Mouse (Mus musculus) intestine, embryonic 16.5 days (tissue): Measurements from ENCODE around the gene Gm14569. TPM values are rescaled to one million over a fixed set of nuclear protein-coding genes. Genes with fewer than 3 reads are reported as not detected.

Experiments
- ATAC-seq: fragments of 200-750 bp; cut with Nextera tagmentation; 2 replicates; pipeline ENCODE4 v1.8.0; 2017; ENCODE audit warnings: moderate TSS enrichment, moderate library complexity
- H3K27ac ChIP-seq: fragments of 300-500 bp; sonication (generic); 2 replicates; pipeline ENCODE4 v1.5.1; 2014; ENCODE audit warnings: mild to moderate bottlenecking, low read length
- H3K27me3 ChIP-seq: fragments of 300-500 bp; sonication (generic); replicated peaks from 2 replicates; pipeline ENCODE4 v1.6.1; 2014; ENCODE audit warnings: low read length, control low read depth, mixed read lengths; ENCODE audit not compliant: control insufficient read depth, insufficient read depth
- H3K36me3 ChIP-seq: fragments of 300-500 bp; sonication (generic); 2 replicates; pipeline ENCODE4 v1.6.1; 2014; ENCODE audit warnings: low read length, control low read depth; ENCODE audit not compliant: control insufficient read depth, insufficient read depth
- H3K4me1 ChIP-seq: fragments of 300-500 bp; sonication (generic); 2 replicates; pipeline ENCODE4 v1.6.1; 2014; ENCODE audit warnings: low read length, control low read depth, mixed read lengths; ENCODE audit not compliant: control insufficient read depth, insufficient read depth
- H3K4me2 ChIP-seq: fragments of 300-500 bp; sonication (generic); 2 replicates; pipeline ENCODE4 v1.6.1; 2014; ENCODE audit warnings: low read depth, low read length, control low read depth
- H3K4me3 ChIP-seq: fragments of 300-500 bp; sonication (generic); 2 replicates; pipeline ENCODE4 v1.5.1; 2014; ENCODE audit warnings: mild to moderate bottlenecking, low read length
- H3K9ac ChIP-seq: fragments of 300-500 bp; sonication (generic); 2 replicates; pipeline ENCODE4 v1.6.1; 2014; ENCODE audit warnings: low read depth, low read length
- H3K9me3 ChIP-seq: fragments of 300-500 bp; sonication (generic); 2 replicates; pipeline ENCODE4 v1.6.1; 2016; ENCODE audit warnings: low read length, control low read depth; ENCODE audit not compliant: control insufficient read depth
- WGBS: fragments of 180-500 bp; shearing (Covaris S2); extraction: QIAGEN DNeasy Blood & Tissue Kit; methylation state at CpG from one replicate; pipeline ENCODE4 v1.1.7; 2014; 5-methylcytosine and 5-hydroxymethylcytosine counted together
- polyA plus RNA-seq: library from polyadenylated mRNA; unstranded; fragments of >200 nt; fragmentation: Nextera tagmentation; extraction: Ambion mirVana; gene quantifications from 2 replicates; pipeline ENCODE4 v1.2.1, GENCODE M21; 2015

The Gm14569 gene
- polyA plus RNA-seq, 1 experiment from 2014 or later: not detected

DNA sequence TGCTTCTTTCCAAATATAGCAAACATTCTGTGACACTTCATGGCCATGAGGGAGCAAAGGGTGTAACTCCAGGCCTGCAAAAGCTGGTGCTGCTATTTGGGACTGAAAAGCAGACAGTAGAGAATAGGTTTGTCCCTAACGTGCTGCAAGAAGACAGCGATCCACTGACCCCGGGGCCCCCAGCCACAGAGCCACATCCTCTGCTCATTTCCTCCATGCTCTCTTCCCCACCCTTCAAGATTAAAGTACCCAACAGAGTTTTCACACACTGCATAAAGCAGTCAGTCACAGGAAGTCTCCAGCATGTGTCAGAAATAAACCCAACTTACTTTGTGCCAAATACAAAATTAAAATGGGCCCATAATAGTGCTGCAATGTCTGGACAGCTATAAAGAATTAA lies 16.8 kb downstream of the Gm14569 start:
- Histone ChIP-seq H3K27ac (no peak overlapping the region), H3K27me3 (no peaks in the 10 kb centered on the region), H3K36me3 (no peaks in the 10 kb centered on the region), H3K9me3 (no peaks in the 10 kb centered on the region), H3K4me2 (no peak overlapping the region), H3K4me3 (no peak overlapping the region), H3K4me1 (no peaks in the 10 kb centered on the region), H3K9ac (no peak overlapping the region)
- no peak for ATAC-seq
- 80% methylated on average over 3 of the region's 3 CpGs for WGBS

DNA sequence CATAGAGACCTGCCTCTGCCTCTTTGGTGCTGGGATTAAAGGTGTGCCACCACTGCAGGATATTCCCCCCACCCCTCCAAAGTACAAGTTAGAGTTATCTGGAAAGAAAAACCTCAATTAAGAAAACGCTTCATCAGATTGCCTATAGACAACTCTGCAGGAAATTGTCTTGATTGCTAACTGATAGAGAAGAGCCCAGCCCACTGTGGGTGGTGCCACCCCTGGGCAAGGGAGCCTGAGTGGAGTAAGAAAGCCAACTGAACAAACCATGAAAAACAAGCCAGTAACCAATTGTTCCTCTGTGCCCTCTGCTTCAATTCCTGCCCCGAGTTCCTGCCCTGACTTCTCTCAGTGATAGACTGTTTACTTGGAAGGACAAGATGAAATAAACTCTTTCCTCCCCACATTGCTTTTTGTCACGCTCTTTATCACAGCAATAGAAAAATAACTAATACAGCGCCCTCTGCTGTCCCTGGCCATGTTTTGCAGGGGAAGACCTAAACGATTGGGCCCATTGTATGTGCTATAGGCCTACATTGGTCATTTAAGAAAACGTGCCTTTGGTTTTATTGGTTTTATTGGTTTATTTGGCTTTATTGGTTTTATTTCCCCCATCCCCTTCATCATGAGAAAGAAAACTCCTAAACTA lies 17.4 kb downstream of the Gm14569 start:
- no peak for ATAC-seq
- H3K9ac ChIP-seq: no peak overlapping the region
- no peak overlapping the region for H3K4me3 ChIP-seq
- H3K9me3 ChIP-seq: no peaks in the 10 kb centered on the region
- H3K36me3 ChIP-seq: no peaks in the 10 kb centered on the region
- H3K27ac ChIP-seq: no peak overlapping the region
- no peaks in the 10 kb centered on the region for H3K4me1 ChIP-seq
- no peaks in the 10 kb centered on the region for H3K27me3 ChIP-seq
- H3K4me2 ChIP-seq: no peak overlapping the region
- WGBS: 50% methylated on average over 6 of the region's 6 CpGs

DNA sequence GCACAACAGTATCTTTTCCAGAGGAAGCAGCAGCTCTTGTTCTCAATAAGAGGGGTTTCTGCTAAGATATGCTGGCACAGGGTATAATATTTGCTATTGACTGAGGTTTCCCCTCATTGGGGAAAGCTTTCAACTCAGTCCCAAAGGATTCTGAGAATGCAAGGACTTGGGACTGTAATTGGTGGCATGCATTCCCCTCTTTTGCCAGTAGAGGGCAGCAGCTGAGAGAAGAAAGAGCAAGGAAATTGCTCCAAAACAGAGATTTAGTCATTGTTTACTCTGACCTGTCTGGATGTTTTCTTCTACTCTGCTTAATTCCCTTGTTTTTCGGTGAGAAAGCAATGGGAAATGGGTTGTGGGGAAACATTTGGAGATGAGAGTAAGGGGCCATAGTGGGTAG lies 35.6 kb downstream of the Gm14569 start:
- Histone ChIP-seq H3K4me1 (no peaks in the 10 kb centered on the region), H3K9me3 (no peaks in the 10 kb centered on the region), H3K4me3 (no peak overlapping the region), H3K27me3 (no peaks in the 10 kb centered on the region), H3K36me3 (no peaks in the 10 kb centered on the region), H3K9ac (no peak overlapping the region), H3K4me2 (no peak overlapping the region), H3K27ac (no peak overlapping the region)
- WGBS: 21% methylated on average over 1 of the region's 1 CpGs
- ATAC-seq: no peak

DNA sequence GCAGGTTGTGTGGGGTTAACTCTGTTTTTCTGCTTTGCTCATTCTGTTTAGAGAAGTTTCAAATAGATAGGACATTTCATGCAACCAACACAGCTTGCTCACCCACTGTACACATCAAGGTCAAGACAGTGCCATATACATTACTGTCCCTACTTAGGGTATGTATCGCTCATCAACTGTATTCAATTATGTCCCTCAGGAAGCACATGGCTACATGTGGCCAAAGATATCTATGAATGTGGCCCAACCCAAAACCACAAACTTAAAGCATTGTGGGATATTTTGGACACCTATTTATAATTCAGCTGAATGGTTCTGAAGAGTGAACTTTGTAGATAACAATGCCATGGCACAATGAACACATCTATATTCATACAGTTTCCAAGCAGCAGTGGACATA lies 53.7 kb downstream of the Gm14569 start:
- no peaks in the 10 kb centered on the region for H3K27me3 ChIP-seq
- H3K4me3 ChIP-seq: no peak overlapping the region
- H3K4me1 ChIP-seq: no peaks in the 10 kb centered on the region
- no peak for ATAC-seq
- no peak overlapping the region for H3K4me2 ChIP-seq
- WGBS: 100% methylated on average over 1 of the region's 1 CpGs
- H3K36me3 ChIP-seq: no peaks in the 10 kb centered on the region
- H3K9me3 ChIP-seq: no peaks in the 10 kb centered on the region
- no peak overlapping the region for H3K27ac ChIP-seq
- no peak overlapping the region for H3K9ac ChIP-seq

DNA sequence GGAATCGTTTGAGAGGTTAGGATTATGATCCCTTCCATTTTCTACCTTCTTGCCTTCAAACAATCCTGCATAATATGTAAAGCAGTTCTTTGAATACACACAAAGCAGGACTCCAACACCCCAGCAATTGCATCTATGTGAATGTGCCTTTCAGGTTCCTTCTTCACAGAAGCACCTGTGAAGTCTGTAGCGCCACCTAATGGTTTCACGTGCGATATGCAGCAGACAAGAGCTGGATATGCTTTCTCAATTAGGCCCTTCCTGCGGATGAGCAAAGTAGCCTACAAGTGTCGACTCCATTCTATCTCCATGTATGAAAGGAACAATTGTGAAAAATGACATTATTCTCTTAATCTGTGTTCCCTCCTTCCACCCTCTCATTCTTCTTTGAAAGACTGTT lies 56.6 kb downstream of the Gm14569 start:
- Histone ChIP-seq H3K27ac (no peak overlapping the region), H3K4me1 (no peaks in the 10 kb centered on the region), H3K9me3 (no peaks in the 10 kb centered on the region), H3K4me3 (no peak overlapping the region), H3K36me3 (no peaks in the 10 kb centered on the region), H3K9ac (no peak overlapping the region), H3K27me3 (no peaks in the 10 kb centered on the region), H3K4me2 (no peak overlapping the region)
- WGBS: 45% methylated on average over 6 of the region's 6 CpGs
- ATAC-seq: no peak

DNA sequence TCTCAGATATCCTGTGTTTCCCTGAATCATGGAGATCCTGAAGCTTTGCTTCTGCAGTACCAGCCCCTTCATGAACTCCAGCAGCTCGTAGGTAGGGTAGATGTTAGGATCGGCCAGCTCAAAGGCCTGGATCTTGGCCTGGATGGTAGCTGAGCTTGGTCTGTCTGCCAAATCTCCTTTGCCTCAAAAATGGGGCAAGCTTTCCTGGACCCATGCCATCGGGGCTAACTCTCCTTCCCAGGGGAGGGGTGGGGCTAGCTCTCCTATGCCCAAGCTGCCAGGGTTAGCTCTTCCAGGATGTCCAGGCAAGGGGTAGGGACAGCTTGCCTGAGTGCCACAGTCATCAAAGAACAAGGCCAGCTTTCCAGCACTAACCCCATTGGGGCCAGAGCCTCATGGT lies 72.5 kb downstream of the Gm14569 start:
- no peak for ATAC-seq
- Histone ChIP-seq H3K4me2 (no peak overlapping the region), H3K9me3 (no peaks in the 10 kb centered on the region), H3K27ac (no peak overlapping the region), H3K27me3 (no peaks in the 10 kb centered on the region), H3K9ac (no peak overlapping the region), H3K36me3 (no peaks in the 10 kb centered on the region), H3K4me3 (no peak overlapping the region), H3K4me1 (no peaks in the 10 kb centered on the region)
- 85% methylated on average over 3 of the region's 3 CpGs for WGBS

DNA sequence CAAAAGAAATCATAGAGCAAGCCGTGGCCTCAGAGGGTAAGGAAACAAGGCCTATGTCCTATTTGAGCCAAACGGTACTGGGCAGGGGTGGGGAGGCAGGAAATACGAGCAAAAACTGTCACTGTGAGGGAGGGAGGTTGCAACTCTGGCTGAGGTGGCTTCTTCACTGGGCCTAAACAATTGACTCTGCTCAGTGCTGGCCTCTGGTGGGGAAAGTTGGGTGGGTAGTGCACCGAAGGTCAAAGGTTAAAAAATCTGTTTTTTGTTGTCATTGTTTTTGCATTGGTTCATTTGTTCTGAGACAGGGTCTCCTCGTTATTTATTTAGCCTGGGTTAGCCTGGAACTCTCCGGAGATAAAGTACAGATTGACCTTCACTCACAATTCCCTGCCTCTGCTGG lies 89.3 kb downstream of the Gm14569 start:
- Histone ChIP-seq H3K9me3 (no peaks in the 10 kb centered on the region), H3K4me3 (no peak overlapping the region), H3K9ac (no peak overlapping the region), H3K27me3 (no peaks in the 10 kb centered on the region), H3K4me1 (no peaks in the 10 kb centered on the region), H3K36me3 (no peaks in the 10 kb centered on the region), H3K4me2 (no peak overlapping the region), H3K27ac (no peak overlapping the region)
- 62% methylated on average over 6 of the region's 6 CpGs for WGBS
- no peak for ATAC-seq

DNA sequence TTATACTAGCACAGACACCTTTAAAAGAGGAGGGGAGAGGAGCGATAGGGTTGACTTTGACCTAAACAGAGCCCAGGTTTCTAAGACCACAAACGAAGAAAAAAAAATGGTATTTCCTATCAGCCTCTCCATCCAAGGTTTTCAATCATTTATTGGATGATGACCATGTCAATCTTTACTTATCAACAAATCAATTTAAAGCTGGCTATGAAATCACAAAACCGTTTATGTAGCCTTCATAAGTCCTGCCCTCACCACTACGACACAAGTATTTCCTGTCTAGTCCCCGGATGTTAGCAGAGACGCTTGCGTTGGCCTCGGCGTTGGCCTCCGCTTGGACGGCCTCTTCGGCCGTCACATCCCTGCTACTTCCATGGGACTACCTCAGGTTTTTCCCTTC lies 90.7 kb downstream of the Gm14569 start, which contains the start of gene Gm6268:
TSS of gene Gm6268 (plus strand) at position 301 of the 400 bp plus-strand sequence.
- no peak for ATAC-seq
- Histone ChIP-seq H3K4me3 (no peak within 1 kb of the TSS), H3K27me3 (no peaks in the 10 kb centered on the region), H3K36me3 (no peaks in the 10 kb centered on the region), H3K9ac (no peak within 1 kb of the TSS), H3K4me2 (no peak within 1 kb of the TSS), H3K9me3 (no peaks in the 10 kb centered on the region), H3K27ac (no peak within 1 kb of the TSS), H3K4me1 (no peaks in the 10 kb centered on the region)
- WGBS: 91% methylated on average over 13 of the region's 13 CpGs

DNA sequence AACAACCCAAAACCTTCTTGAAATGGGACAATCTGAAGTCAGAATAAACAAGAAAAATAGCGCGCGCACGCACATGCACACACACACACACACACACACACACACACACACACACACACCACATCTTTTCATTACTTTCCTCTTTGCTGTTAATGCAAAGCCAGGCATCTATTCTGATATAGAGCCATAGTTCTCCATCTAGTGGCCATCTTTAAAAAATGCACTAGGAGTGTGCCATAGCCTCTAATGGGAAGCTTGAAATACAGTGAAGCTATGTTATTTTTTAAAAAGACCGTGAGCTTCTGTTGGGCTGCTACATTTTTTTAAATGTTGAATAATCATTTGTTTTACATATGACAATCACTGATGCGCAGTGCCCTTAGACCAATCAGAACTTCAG lies 98.4 kb downstream of the Gm14569 start:
- Histone ChIP-seq H3K9me3 (no peaks in the 10 kb centered on the region), H3K36me3 (no peaks in the 10 kb centered on the region), H3K27ac (no peak overlapping the region), H3K27me3 (no peaks in the 10 kb centered on the region), H3K9ac (no peak overlapping the region), H3K4me1 (no peaks in the 10 kb centered on the region), H3K4me2 (no peak overlapping the region), H3K4me3 (no peak overlapping the region)
- no peak for ATAC-seq
- 42% methylated on average over 6 of the region's 6 CpGs for WGBS

DNA sequence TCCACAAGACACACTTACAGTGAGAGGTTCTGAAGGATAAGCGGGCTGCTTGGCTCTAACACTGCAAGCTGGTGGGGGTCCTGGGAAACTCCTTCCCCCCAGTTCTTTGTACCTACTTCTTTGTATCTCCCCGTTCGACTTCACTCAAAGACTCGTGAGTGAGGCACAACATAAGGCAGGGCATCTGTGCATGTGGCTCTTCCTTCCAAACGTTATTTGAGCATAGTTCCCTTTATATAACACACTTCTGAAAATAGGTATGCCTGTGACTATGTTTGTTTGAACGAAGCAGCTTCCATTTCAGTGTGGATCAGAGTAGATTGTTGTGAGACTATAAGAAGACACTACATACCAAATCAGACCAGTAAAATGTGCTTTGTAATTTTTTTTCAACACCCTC lies 99.0 kb downstream of the Gm14569 start:
- Histone ChIP-seq H3K4me2 (no peak overlapping the region), H3K27me3 (no peaks in the 10 kb centered on the region), H3K9me3 (no peaks in the 10 kb centered on the region), H3K36me3 (no peaks in the 10 kb centered on the region), H3K4me1 (no peaks in the 10 kb centered on the region), H3K4me3 (no peak overlapping the region), H3K27ac (no peak overlapping the region), H3K9ac (no peak overlapping the region)
- ATAC-seq: no peak
- 65% methylated on average over 6 of the region's 6 CpGs for whole genome bisulfite sequencing
